Mouse (Mus musculus) thymus, adult 2 months (tissue): Measurements from ENCODE around the gene Il16.

Experiments
- CTCF ChIP-seq: fragments of 200-500 bp; IDR thresholded peaks from 2 replicates; pipeline ENCODE4 v1.5.1; 2012; ENCODE audit warnings: mild to moderate bottlenecking, control low read depth, low read length, moderate library complexity, borderline replicate concordance; ENCODE audit not compliant: control insufficient read depth, poor library complexity, insufficient read depth; ENCODE audit errors: extremely low read depth
- POLR2A ChIP-seq: fragments of 200-500 bp; IDR thresholded peaks from 2 replicates; pipeline ENCODE4 v1.6.1; 2012; ENCODE audit warnings: mild to moderate bottlenecking, low read length, control low read depth, moderate library complexity; ENCODE audit not compliant: control insufficient read depth, poor library complexity, insufficient read depth; ENCODE audit errors: extremely low read depth

DNA sequence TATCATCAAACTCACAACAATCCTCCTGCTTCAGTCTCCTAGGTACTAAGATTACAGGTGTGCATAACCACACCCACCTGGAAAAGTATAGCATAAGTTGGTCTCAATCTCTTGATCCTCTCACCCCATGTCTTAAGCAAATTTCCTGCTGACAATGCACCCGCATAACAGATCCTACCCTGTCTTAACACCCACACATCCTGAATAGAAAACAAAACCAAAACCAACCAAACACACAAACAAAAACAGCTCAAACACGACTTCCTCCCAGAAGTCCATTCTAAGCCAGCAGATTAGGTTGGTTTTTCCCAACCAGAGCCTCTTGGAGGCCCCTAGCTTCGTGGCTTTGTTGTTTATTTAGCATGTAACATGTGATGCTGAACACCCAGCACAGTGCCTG is 2.8 kb downstream of the Il16 start:
- no peak for TF ChIP-seq CTCF
- no peak for TF ChIP-seq POLR2A
